Mouse (Mus musculus) embryonic fibroblast, embryonic 13.5 days (primary cell): ENCODE data around the gene Nemp1. TPM values are rescaled to one million over a fixed set of nuclear protein-coding genes. Genes with fewer than 3 reads are reported as not detected.
A peak's percentile ranks its signal among the peaks of the same experiment; 100 is the strongest.

Experiments
- H3K27ac ChIP-seq: 2 replicates; pipeline ENCODE4 v1.5.1; 2012; ENCODE audit warnings: low read length, control low read depth, inconsistent platforms; ENCODE audit not compliant: insufficient read depth
- H3K4me1 ChIP-seq: 2 replicates; pipeline ENCODE4 v1.6.1; 2011; ENCODE audit warnings: low read length; ENCODE audit not compliant: control insufficient read depth, insufficient read depth
- H3K4me3 ChIP-seq: 2 replicates; pipeline ENCODE4 v1.5.1; 2011; ENCODE audit warnings: mild to moderate bottlenecking, control low read depth, low read length; ENCODE audit not compliant: insufficient read depth
- CTCF ChIP-seq: IDR thresholded peaks from 2 replicates; pipeline ENCODE4 v1.5.1; 2011; ENCODE audit warnings: mild to moderate bottlenecking, control low read depth, low read length, moderate library complexity, borderline replicate concordance; ENCODE audit not compliant: insufficient read depth
- POLR2A ChIP-seq: IDR thresholded peaks from 2 replicates; pipeline ENCODE4 v1.6.1; 2011; ENCODE audit warnings: low read depth, mild to moderate bottlenecking, control low read depth, low read length, moderate library complexity
- polyA plus RNA-seq: library from polyadenylated mRNA; stranded (reverse); fragments of >200 nt; gene quantifications from 2 replicates; pipeline ENCODE4 v1.2.4, GENCODE M21; 2011; ENCODE audit warnings: low read depth; ENCODE audit not compliant: missing spikeins, insufficient read length

Nemp1 gene
- polyA plus RNA-seq, 1 experiment = 10.6 TPM

DNA sequence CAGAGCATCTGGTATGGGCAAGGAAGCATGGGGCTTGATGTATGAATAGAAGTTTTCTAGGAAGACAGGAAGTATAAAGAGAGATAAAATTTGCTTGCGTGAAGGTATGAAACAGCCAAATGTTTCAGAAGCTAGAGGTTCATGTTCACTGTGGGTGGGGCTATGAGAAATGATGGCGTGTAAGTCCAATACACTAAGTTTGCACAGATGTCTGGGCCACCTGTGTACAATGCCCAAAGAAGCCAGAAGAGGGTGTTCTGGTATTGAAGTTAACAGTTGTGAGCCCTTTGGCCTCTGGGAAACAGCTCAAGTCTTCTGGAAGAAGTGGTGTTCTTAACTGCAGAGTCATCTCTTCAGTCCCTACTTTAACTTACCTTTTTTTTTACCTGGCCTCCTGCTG, 3.5 kb downstream of the Nemp1 start:
- Histone ChIP-seq H3K4me3 (no peak overlapping the region), H3K27ac (no peak overlapping the region), H3K4me1 (no peaks in the 10 kb centered on the region; the same call in 1 of the 2 replicates)
- no peak for TF ChIP-seq CTCF
- TF ChIP-seq POLR2A = no peak

DNA sequence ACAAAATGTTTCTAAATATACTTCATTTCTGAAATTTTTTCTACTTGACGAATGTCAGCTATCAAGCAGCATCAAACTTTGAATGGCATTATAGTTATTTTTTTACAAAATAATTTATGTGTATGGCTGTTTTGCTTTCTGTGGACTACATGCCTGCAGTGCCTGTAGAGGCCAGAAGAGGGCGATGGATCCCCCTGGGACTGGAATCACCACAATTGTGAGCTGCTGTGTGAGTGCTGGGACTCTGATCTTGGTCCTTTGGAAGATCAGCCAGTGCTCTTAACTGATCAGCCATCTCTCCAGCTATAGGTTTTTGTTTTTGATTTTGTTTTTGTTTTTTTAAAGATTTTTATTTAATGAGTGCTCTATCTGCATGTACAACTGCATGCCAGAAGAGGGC, 4.6 kb downstream of the Nemp1 start:
- TF ChIP-seq CTCF (no peak), POLR2A (no peak)
- Histone ChIP-seq H3K4me3 (no peak overlapping the region), H3K27ac (no peak overlapping the region), H3K4me1 (no peaks in the 10 kb centered on the region; the same call in 1 of the 2 replicates)

DNA sequence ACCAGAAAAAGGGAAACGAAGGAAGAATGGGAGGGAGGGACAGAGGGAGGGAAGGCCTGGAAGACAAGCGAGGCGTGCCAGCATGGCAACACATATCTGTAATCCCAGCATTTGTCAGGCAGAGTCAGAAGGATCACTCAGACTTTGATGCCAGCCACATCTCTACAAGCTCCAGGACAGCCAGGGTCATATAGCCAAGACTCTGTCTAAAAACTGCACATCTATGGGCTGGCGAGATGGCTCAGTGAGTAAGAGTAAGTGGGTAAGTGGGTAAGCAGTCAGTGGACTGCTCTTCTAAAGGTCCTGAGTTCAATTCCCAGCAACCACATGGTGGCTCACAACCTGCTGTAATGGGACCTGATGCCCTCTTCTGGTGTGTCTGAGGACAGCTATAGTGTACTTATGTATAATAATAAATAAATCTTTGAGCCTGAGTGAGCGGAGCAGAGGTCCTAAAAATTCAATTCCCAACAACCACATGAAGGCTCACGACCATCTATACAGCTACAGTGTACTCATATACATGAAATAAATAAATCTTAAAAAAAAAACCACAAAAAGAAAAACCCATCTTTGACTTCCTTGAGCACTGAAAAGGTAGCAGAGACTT, 7.5 kb downstream of the Nemp1 start:
- no peak overlapping the region for H3K4me3 ChIP-seq
- TF ChIP-seq CTCF (no peak), POLR2A (no peak)
- no peaks in the 10 kb centered on the region; the same call in 1 of the 2 replicates for H3K4me1 ChIP-seq
- no peak overlapping the region for H3K27ac ChIP-seq

DNA sequence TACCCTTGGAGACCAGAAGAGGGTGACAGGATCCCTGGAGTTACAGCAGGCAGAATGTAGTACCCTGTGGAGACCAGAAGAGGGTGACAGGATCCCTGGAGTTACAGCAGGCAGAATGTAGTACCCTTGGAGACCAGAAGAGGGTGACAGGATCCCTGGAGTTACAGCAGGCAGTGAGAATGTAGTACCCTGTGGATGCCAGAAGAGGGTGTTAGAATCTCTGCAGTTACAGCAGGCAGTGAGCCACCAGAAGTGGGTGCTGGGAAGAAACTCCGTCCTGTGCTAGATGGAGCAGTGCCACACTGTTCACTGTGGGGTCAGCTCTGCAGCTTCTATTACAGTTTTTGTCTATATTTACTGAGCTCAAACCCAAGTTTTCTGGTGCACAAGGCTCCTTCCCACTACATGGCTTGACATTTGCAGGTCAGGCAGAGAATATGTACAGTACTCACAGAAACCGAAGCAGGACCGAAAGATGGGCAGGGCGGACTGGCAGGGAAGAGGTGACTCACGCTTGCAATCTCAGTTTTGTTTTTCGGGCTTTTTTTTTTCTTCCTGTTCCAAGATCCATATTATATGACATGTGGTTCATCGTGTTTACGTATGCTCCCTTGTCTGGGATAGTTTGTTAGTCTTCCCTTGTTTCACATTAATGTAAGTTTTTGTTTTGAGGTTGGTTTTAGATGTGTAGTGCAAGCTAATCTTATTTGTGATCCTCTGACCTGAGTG, 8.3 kb downstream of the Nemp1 start:
- H3K27ac ChIP-seq = peak overlapping the region; percentile 27
- TF ChIP-seq CTCF (peak; percentile 34; the same call in 1 of the 2 replicates), POLR2A (no peak)
- no peak overlapping the region for H3K4me3 ChIP-seq
- no peaks in the 10 kb centered on the region for H3K4me1 ChIP-seq

DNA sequence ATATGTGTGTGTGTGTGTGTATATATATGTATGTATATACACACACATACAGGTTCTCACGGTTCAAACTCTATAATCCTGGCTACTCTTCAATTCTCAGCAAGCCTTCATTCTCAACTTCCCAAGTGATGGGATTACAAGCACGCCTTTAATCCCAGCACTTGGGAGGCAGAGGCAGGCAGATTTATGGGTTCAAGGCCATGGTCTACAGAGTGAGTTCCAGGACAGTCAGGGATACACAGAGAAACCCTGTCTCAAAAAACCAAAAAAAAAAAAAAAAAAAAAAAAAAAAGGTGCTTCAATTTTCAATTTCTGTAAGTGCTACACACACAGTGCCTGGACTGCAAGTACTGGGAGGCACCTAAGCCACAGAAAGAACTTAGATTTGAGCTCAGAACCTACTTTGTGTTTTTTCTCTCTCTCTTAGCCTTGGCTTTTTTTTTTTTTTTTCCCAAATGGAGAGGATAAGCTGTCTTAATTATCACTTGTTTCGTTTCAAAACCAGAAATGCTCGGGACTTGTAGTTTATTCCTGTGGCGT, 9.2 kb downstream of the Nemp1 start:
- Histone ChIP-seq H3K4me1 (no peaks in the 10 kb centered on the region), H3K27ac (peak overlapping the region; percentile 74), H3K4me3 (peak overlapping the region; percentile 87; the same call in 1 of the 2 replicates)
- no peak for TF ChIP-seq POLR2A
- no peak for TF ChIP-seq CTCF

DNA sequence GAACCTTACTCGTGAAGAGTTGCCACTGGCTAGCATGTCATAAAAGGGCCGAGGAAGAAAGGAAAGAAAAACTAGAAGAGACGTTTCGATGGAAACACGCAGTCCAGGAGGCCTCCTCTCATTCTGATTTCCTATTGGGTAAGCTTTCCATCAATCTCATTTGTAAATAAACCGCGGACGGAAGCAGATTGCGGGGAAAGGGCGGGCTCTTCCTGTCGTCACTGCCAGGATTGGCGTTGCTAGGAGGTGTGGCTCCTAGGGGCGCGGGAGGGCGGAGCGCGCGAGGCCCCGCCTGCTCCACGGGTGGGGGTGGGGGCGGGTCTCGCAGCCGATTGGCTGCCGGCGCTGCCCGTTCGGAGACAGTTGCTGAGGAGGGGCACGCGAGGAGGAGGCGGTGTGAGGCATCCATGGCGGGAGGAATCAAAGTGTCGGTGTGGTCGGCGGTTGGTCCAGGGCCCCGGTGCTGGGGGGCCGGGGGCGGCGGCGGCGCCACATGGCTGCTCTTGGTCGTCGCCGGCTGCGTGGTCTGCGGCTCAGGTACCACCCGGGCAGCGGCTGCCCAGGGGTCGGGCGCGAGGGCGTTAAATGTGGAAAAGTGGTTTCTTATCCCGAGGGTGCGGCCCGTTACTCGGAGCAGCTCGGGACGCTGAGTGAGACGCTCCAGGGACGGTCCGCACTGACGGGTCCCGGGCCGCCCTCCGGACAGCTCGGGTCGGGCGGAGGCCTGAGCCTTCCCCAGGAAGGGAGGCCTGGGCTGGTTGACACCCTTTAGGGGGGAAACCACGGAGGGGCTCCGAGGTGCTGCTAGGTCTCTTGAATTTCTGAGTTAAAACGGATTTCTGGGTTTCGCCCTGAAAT, 10.2 kb downstream of the Nemp1 start:
- H3K27ac ChIP-seq = peak overlapping the region; percentile 74
- TF ChIP-seq POLR2A = peak; percentile 58
- no peak for TF ChIP-seq CTCF
- peak overlapping the region; percentile 87 for H3K4me3 ChIP-seq
- H3K4me1 ChIP-seq = no peaks in the 10 kb centered on the region

DNA sequence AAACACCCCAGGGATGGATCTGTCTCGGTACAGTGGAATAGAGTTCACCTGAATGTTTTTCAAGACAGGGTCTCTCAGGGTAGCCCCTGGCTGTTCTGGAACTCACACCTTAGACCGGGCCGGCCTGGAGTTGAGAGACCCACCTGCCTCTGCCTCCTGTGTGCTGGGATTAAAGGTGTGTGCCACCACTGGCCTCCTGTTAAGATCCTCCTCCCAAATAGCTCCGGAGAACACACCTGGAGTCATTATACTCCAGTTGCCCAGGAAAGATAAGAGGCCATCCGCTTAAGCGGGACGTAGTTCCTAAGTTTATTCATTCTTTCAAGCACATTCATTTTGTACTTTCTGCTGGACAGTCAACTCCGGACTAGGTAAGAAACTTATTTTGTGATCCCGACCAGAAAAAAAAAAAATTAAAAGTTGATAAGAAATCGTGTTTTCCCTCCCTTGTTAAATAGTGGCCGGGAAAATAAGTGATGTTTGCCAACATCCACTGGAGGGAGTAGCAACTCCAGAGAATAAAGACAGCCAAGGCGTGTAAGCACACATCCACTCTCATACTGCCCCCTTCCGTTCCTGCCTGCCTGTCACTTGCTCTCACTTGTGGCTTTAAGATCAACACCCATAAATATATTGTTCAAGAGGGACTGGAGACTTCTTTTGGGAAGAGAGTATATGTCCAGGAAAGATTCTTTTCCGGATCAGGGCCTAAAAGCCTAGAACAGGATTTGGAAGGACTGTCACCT, 11.1 kb downstream of the Nemp1 start:
- TF ChIP-seq POLR2A = no peak
- peak; percentile 93 for TF ChIP-seq CTCF
- Histone ChIP-seq H3K4me3 (peak overlapping the region; percentile 83), H3K27ac (no peak overlapping the region), H3K4me1 (peaks cover 3% of the 10 kb centered on the region)

DNA sequence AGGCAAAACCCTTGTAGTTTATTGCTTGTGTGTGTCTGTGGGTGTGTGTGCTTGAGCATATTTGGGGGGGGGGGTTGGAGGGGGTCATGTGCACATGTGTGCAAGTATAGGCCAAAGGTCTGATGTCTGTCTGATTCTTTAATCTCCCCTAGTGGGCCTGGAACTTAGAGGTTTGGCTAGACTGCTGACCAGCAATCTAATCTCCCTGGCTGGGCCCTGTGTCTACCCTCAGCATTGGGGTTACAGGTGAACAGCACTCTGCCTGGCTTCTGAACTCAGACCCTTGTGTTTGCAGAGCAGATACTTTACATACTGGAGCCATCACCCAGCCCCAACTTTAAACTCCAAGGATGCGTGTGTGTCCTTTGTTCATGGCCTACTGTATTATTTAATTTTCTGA, 12.5 kb downstream of the Nemp1 start:
- Histone ChIP-seq H3K4me3 (no peak overlapping the region), H3K27ac (no peak overlapping the region), H3K4me1 (peaks cover 7% of the 10 kb centered on the region)
- no peak for TF ChIP-seq CTCF
- no peak for TF ChIP-seq POLR2A

DNA sequence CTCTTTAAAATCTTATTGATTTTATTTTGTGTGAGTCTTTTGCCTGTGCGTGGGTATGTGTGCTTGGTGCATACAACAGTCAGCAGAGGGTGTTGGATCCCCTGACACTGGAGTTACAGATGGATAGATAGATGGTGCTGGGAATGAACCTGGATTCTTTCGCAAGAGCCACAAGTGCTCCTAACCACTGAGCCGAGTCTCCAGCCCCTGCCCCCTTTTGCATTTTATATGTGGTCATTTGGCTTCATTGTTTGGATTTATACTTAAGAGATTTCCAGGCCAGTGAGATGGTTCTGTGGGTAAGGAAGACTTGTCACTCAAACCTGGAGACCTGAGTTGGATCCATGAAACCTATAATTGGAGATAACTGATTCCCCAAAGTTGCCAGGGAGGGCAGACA, 13.2 kb downstream of the Nemp1 start:
- TF ChIP-seq POLR2A (no peak), CTCF (no peak)
- Histone ChIP-seq H3K27ac (no peak overlapping the region), H3K4me1 (peaks cover 7% of the 10 kb centered on the region), H3K4me3 (no peak overlapping the region)
